Mouse (Mus musculus) bone marrow macrophage, adult 2 months (primary cell): ENCODE data around the gene Plod2. TPM values are rescaled to one million over a fixed set of nuclear protein-coding genes. Genes with fewer than 3 reads are reported as not detected.

Experiments
- H3K27ac ChIP-seq: 2 replicates; pipeline ENCODE4 v1.5.1; 2012; ENCODE audit warnings: low read depth, low read length; ENCODE audit not compliant: insufficient read depth
- H3K4me1 ChIP-seq: 2 replicates; pipeline ENCODE4 v1.6.1; 2012; ENCODE audit warnings: low read length; ENCODE audit not compliant: control insufficient read depth, insufficient read depth
- H3K4me3 ChIP-seq: 2 replicates; pipeline ENCODE4 v1.5.1; 2012; ENCODE audit warnings: mild to moderate bottlenecking, low read length, moderate library complexity; ENCODE audit not compliant: insufficient read depth
- CTCF ChIP-seq: IDR thresholded peaks from 2 replicates; pipeline ENCODE4 v1.5.1; 2012; ENCODE audit warnings: low read depth, mild to moderate bottlenecking, low read length, moderate library complexity
- POLR2A ChIP-seq: IDR thresholded peaks from 2 replicates; pipeline ENCODE4 v1.6.1; 2012; ENCODE audit warnings: mild to moderate bottlenecking, low read depth, low read length, borderline replicate concordance
- polyA plus RNA-seq: library from polyadenylated mRNA; stranded (reverse); fragments of >200 nt; gene quantifications from 2 replicates; pipeline ENCODE4 v1.2.4, GENCODE M21; 2012; ENCODE audit not compliant: missing spikeins, insufficient read depth, insufficient read length

Plod2 gene
- polyA plus RNA-seq, 1 experiment: 0.59 TPM

GRCm38 (mm10) chr9:92542591-92543416 is 781 bp downstream of the Plod2 start:
- no peak overlapping the region for H3K27ac ChIP-seq
- TF ChIP-seq POLR2A: no peak
- peak overlapping the region; percentile 87 for H3K4me3 ChIP-seq
- peaks cover 20% of the 10 kb centered on the region for H3K4me1 ChIP-seq

GRCm38 (mm10) chr9:92544146-92544545 is 2.1 kb downstream of the Plod2 start:
- Histone ChIP-seq H3K4me1 (peaks cover 10% of the 10 kb centered on the region), H3K27ac (no peak overlapping the region), H3K4me3 (no peak overlapping the region)
- no peak for TF ChIP-seq POLR2A
- TF ChIP-seq CTCF: no peak

GRCm38 (mm10) chr9:92545021-92545420 is 3.0 kb downstream of the Plod2 start:
- no peak overlapping the region for H3K27ac ChIP-seq
- TF ChIP-seq POLR2A: no peak
- no peak for TF ChIP-seq CTCF
- no peak overlapping the region for H3K4me3 ChIP-seq
- peaks cover 4% of the 10 kb centered on the region for H3K4me1 ChIP-seq

GRCm38 (mm10) chr9:92546446-92546845 is 4.4 kb downstream of the Plod2 start:
- Histone ChIP-seq H3K4me1 (peaks cover 3% of the 10 kb centered on the region), H3K4me3 (no peak overlapping the region), H3K27ac (no peak overlapping the region)
- TF ChIP-seq POLR2A (no peak), CTCF (no peak)

GRCm38 (mm10) chr9:92547106-92547505 is 5.1 kb downstream of the Plod2 start:
- Histone ChIP-seq H3K4me3 (no peak overlapping the region), H3K27ac (no peak overlapping the region), H3K4me1 (no peaks in the 10 kb centered on the region)
- no peak for TF ChIP-seq CTCF
- TF ChIP-seq POLR2A: no peak

- Histone ChIP-seq H3K4me3 (no peak overlapping the region), H3K27ac (no peak overlapping the region), H3K4me1 (no peaks in the 10 kb centered on the region)
- TF ChIP-seq POLR2A: no peak
- TF ChIP-seq CTCF: no peak
Measured at GRCm38 (mm10) chr9:92547821-92548220, 5.8 kb downstream of the Plod2 start.

GRCm38 (mm10) chr9:92548603-92549002 is 6.6 kb downstream of the Plod2 start:
- H3K27ac ChIP-seq: no peak overlapping the region

GRCm38 (mm10) chr9:92549811-92550490 is 7.9 kb downstream of the Plod2 start:
- Histone ChIP-seq H3K4me3 (no peak overlapping the region), H3K27ac (no peak overlapping the region), H3K4me1 (no peaks in the 10 kb centered on the region)
- TF ChIP-seq CTCF (no peak), POLR2A (no peak)

More at GRCm38 (mm10) chr9:92548603-92549002, 6.6 kb downstream of the Plod2 start:
- Histone ChIP-seq H3K4me3 (no peak overlapping the region), H3K4me1 (no peaks in the 10 kb centered on the region)
- TF ChIP-seq CTCF: no peak
- no peak for TF ChIP-seq POLR2A

- TF ChIP-seq POLR2A (no peak), CTCF (no peak)
Measured at GRCm38 (mm10) chr9:92550981-92551380, 9.0 kb downstream of the Plod2 start.

GRCm38 (mm10) chr9:92551666-92552065 is 9.6 kb downstream of the Plod2 start:
- H3K27ac ChIP-seq: no peak overlapping the region
- TF ChIP-seq CTCF: no peak
- TF ChIP-seq POLR2A: no peak

More at GRCm38 (mm10) chr9:92550981-92551380, 9.0 kb downstream of the Plod2 start:
- Histone ChIP-seq H3K4me1 (no peaks in the 10 kb centered on the region), H3K4me3 (no peak overlapping the region), H3K27ac (no peak overlapping the region)

More at GRCm38 (mm10) chr9:92551666-92552065, 9.6 kb downstream of the Plod2 start:
- Histone ChIP-seq H3K4me1 (no peaks in the 10 kb centered on the region), H3K4me3 (no peak overlapping the region)
